Mouse (Mus musculus): ENCODE results near the gene Zfp422. TPM values are rescaled to one million over a fixed set of nuclear protein-coding genes. Genes with fewer than 3 reads are reported as not detected.
"Not testable (repeated sequence)": the region's sequence is repeated elsewhere in the genome, so short reads cannot be mapped to it uniquely, and the experiment has no call there.

The Zfp422 gene
- polyA plus RNA-seq, 1 experiment from 2014 or later = 58.1 TPM

GRCm38 (mm10) chr6:116635251-116636180, 6.7 kb upstream of the Zfp422 start:
- TF ChIP-seq EP300 (IDR thresholded peaks at IDR 0.05) (peak; percentile 99), CTCF (IDR thresholded peaks at IDR 0.05) (no peak)
- Histone ChIP-seq H3K4me2 (replicated peaks; ENCODE audit: low read depth, low read length) (no peak overlapping the region), H3K27ac (ENCODE audit: low read length) (peak overlapping the region; percentile 92), H3K4me1 (ENCODE audit: insufficient read depth, low read depth, low read length) (peaks cover 22% of the 10 kb centered on the region; the same call in 1 of the 2 replicates), H3K9ac (replicated peaks; ENCODE audit: low read depth) (0 out of 2 replicates have a peak overlapping the region, but pooled peaks have one; percentile 19), H3K9me3 (ENCODE audit: low read length) (no peaks in the 10 kb centered on the region), H3K27me3 (replicated peaks; ENCODE audit: insufficient read depth, low read length) (no peaks in the 10 kb centered on the region), H3K4me3 (ENCODE audit: low read depth, low read length) (no peak overlapping the region), H3K36me3 (ENCODE audit: insufficient read depth, low read length) (no peaks in the 10 kb centered on the region)
- WGBS = 28% methylated on average over 10 of the region's 10 CpGs
- ATAC-seq (peak; percentile 97), DNase-seq (ENCODE audit: low spot score) (peak; percentile 96)

GRCm38 (mm10) chr6:116633741-116634695, 5.2 kb upstream of the Zfp422 start:
- no peak overlapping the region for H3K4me2 ChIP-seq (replicated peaks; ENCODE audit: low read depth, low read length)
- H3K36me3 ChIP-seq (ENCODE audit: insufficient read depth, low read length) = no peaks in the 10 kb centered on the region
- WGBS = 86% methylated on average over 17 of the region's 17 CpGs
- peak overlapping the region; percentile 92 for H3K27ac ChIP-seq (ENCODE audit: low read length)
- no peaks in the 10 kb centered on the region for H3K9me3 ChIP-seq (ENCODE audit: low read length)
- TF ChIP-seq CTCF (IDR thresholded peaks at IDR 0.05) = no peak
- no peak for TF ChIP-seq EP300 (IDR thresholded peaks at IDR 0.05)
- H3K27me3 ChIP-seq (replicated peaks; ENCODE audit: insufficient read depth, low read length) = no peaks in the 10 kb centered on the region
- H3K9ac ChIP-seq (replicated peaks; ENCODE audit: low read depth) = no peak overlapping the region
- H3K4me3 ChIP-seq (ENCODE audit: low read depth, low read length) = no peak overlapping the region
- ATAC-seq = no peak
- no peak for DNase-seq (ENCODE audit: low spot score)
- H3K4me1 ChIP-seq (ENCODE audit: insufficient read depth, low read depth, low read length) = peaks cover 20% of the 10 kb centered on the region; the same call in 1 of the 2 replicates

GRCm38 (mm10) chr6:116632129-116632528, 3.3 kb upstream of the Zfp422 start:
- Histone ChIP-seq H3K9ac (replicated peaks; ENCODE audit: low read depth) (no peak overlapping the region), H3K4me2 (replicated peaks; ENCODE audit: low read depth, low read length) (no peak overlapping the region), H3K9me3 (ENCODE audit: low read length) (no peaks in the 10 kb centered on the region), H3K4me1 (ENCODE audit: insufficient read depth, low read depth, low read length) (peaks cover 19% of the 10 kb centered on the region; the same call in 1 of the 2 replicates), H3K4me3 (ENCODE audit: low read depth, low read length) (no peak overlapping the region), H3K36me3 (ENCODE audit: insufficient read depth, low read length) (no peaks in the 10 kb centered on the region), H3K27ac (ENCODE audit: low read length) (no peak overlapping the region), H3K27me3 (replicated peaks; ENCODE audit: insufficient read depth, low read length) (no peaks in the 10 kb centered on the region)
- DNase-seq (ENCODE audit: low spot score) (peak; percentile 77), ATAC-seq (no peak)
- TF ChIP-seq EP300 (IDR thresholded peaks at IDR 0.05) = peak; percentile 20; the same call in 1 of the 2 replicates
- TF ChIP-seq CTCF (IDR thresholded peaks at IDR 0.05) = peak; percentile 92
- 58% methylated on average over 1 of the region's 1 CpGs for WGBS

- H3K4me2 ChIP-seq (replicated peaks; ENCODE audit: low read depth, low read length) = no peak overlapping the region
- H3K9ac ChIP-seq (replicated peaks; ENCODE audit: low read depth) = no peak overlapping the region
- H3K4me3 ChIP-seq (ENCODE audit: low read depth, low read length) = no peak overlapping the region
- 83% methylated on average over 10 of the region's 10 CpGs for WGBS
- no peak for ATAC-seq
- TF ChIP-seq CTCF (IDR thresholded peaks at IDR 0.05) = no peak
- no peak for TF ChIP-seq EP300 (IDR thresholded peaks at IDR 0.05)
- H3K4me1 ChIP-seq (ENCODE audit: insufficient read depth, low read depth, low read length) = peaks cover 5% of the 10 kb centered on the region; the same call in 1 of the 2 replicates
- H3K36me3 ChIP-seq (ENCODE audit: insufficient read depth, low read length) = no peaks in the 10 kb centered on the region
- H3K27me3 ChIP-seq (replicated peaks; ENCODE audit: insufficient read depth, low read length) = no peaks in the 10 kb centered on the region
- H3K27ac ChIP-seq (ENCODE audit: low read length) = no peak overlapping the region
- no peaks in the 10 kb centered on the region for H3K9me3 ChIP-seq (ENCODE audit: low read length)
- DNase-seq (ENCODE audit: low spot score) = no peak
Measured at GRCm38 (mm10) chr6:116629766-116630165, 967 bp upstream of the Zfp422 start.

- Histone ChIP-seq H3K27me3 (replicated peaks; ENCODE audit: insufficient read depth, low read length) (no peaks in the 10 kb centered on the region), H3K4me1 (ENCODE audit: insufficient read depth, low read depth, low read length) (no peaks in the 10 kb centered on the region), H3K9me3 (ENCODE audit: low read length) (no peaks in the 10 kb centered on the region), H3K4me3 (ENCODE audit: low read depth, low read length) (peak overlapping the region; percentile 70), H3K4me2 (replicated peaks; ENCODE audit: low read depth, low read length) (peak overlapping the region; percentile 79), H3K9ac (replicated peaks; ENCODE audit: low read depth) (peak overlapping the region; percentile 93), H3K36me3 (ENCODE audit: insufficient read depth, low read length) (no peaks in the 10 kb centered on the region), H3K27ac (ENCODE audit: low read length) (peak overlapping the region; percentile 81)
- TF ChIP-seq CTCF (IDR thresholded peaks at IDR 0.05) (no peak), EP300 (IDR thresholded peaks at IDR 0.05) (no peak)
- no peak for ATAC-seq
- 8% methylated on average over 9 of the region's 9 CpGs for WGBS
- DNase-seq (ENCODE audit: low spot score) = no peak
Measured at GRCm38 (mm10) chr6:116628095-116628494, 704 bp downstream of the Zfp422 start.

GRCm38 (mm10) chr6:116626417-116626816, 2.4 kb downstream of the Zfp422 start:
- not testable (repeated sequence) for H3K4me1 ChIP-seq (ENCODE audit: insufficient read depth, low read depth, low read length); H3K4me3 ChIP-seq (ENCODE audit: low read depth, low read length); H3K27ac ChIP-seq (ENCODE audit: low read length); DNase-seq (ENCODE audit: low spot score); H3K36me3 ChIP-seq (ENCODE audit: insufficient read depth, low read length); H3K4me2 ChIP-seq (replicated peaks; ENCODE audit: low read depth, low read length); H3K9ac ChIP-seq (replicated peaks; ENCODE audit: low read depth); ATAC-seq; H3K27me3 ChIP-seq (replicated peaks; ENCODE audit: insufficient read depth, low read length); H3K9me3 ChIP-seq (ENCODE audit: low read length)
- WGBS = 93% methylated on average over 9 of the region's 9 CpGs

Data from lung, postnatal 0 days (tissue).